Mouse (Mus musculus): ENCODE results near the gene Cyp2a4. TPM values are rescaled to one million over a fixed set of nuclear protein-coding genes. Genes with fewer than 3 reads are reported as not detected.

Gene Cyp2a4
- polyA plus RNA-seq (2017; shearing (Covaris generic)): not detected

GRCm38 (mm10) chr7:26306926-26307325 is at the start of gene Cyp2a4:
TSS of gene Cyp2a4 (plus strand) at chr7:26307169.

GRCm38 (mm10) chr7:26260034-26260433 is 46.9 kb upstream of the Cyp2a4 start, which contains the start of gene Vmn1r184:
TSS of gene Vmn1r184 (plus strand) at chr7:26260334.

Other genes starting within 250 kb of the Cyp2a4 start
- not detected for gene Cyp2b13, start 245.7 kb upstream of the Cyp2a4 start, polyA plus RNA-seq (2017; shearing (Covaris generic))
- not detected for gene Cyp2b9, start 133.8 kb upstream of the Cyp2a4 start, polyA plus RNA-seq (2017; shearing (Covaris generic))
- 0.09 TPM for gene Vmn1r184, start 46.8 kb upstream of the Cyp2a4 start, polyA plus RNA-seq (2017; shearing (Covaris generic))
- gene Nlrp9c, start 96.5 kb downstream of the Cyp2a4 start, polyA plus RNA-seq (2017; shearing (Covaris generic)): 0.22 TPM
- gene Nlrp4a, start 127.9 kb downstream of the Cyp2a4 start, polyA plus RNA-seq (2017; shearing (Covaris generic)): 0.15 TPM
- gene Nlrp9a, start 227.9 kb downstream of the Cyp2a4 start, polyA plus RNA-seq (2017; shearing (Covaris generic)): not detected